Comparison of ENCODE assay signal across 12 mouse cellular contexts in genomic region chr12:114612108-114612507, GRCm38 (mm10).
DNase-seq lines count a peak whose midpoint lies in the region; ATAC-seq lines count a peak whose summit lies in the region.
"Had no signal": no experiment of that assay in that cellular context is flagged by ENCODE, and none has a peak within 500 bp of the region (broad histone marks: within the 10 kb centered on the region; RNA-seq: fewer than 3 reads in every experiment).

No protein-coding gene starts in this region.

- intact Hi-C loops in left cerebral cortex, postnatal 4 days (cut with DNase I) = no loop called here

- peak; percentile 67 for ATAC-seq in CD4-positive, CD25-positive, alpha-beta regulatory T cell, adult 4 months
- ATAC-seq in granulocyte monocyte progenitor cell, adult 5-6 weeks (replicated peaks; ENCODE audit: poor library complexity, severe bottlenecking) = peak; percentile 62
- ATAC-seq: forebrain, embryonic 14.5 days; intestine, embryonic 15.5 days had no signal

- peak; percentile 57 for DNase-seq in naive thymus-derived CD4-positive, alpha-beta T cell, adult 2 months (ENCODE audit: low read depth)
- DNase-seq in thymus, postnatal 25 days = peak; percentile 75
- no peak for DNase-seq in left cerebral cortex, postnatal 4 days
- no peak for DNase-seq in frontal cortex, postnatal 36 days (ENCODE audit: low spot score in 2 of 2)
- no peak for DNase-seq in embryo, embryonic 9.5 days (ENCODE audit: extremely low spot score)
- DNase-seq: cerebellum, adult 8-10 months; gastrocnemius, postnatal 36 days; lung, adult 18-20 months had no signal

Comparison
In these comparisons a context has a peak if more than half of its experiments do, and no peak if none do; other contexts are left out.
1. DNase-seq: peak in naive thymus-derived CD4-positive, alpha-beta T cell, adult 2 months (single experiment) and thymus, postnatal 25 days (single experiment); none in left cerebral cortex, postnatal 4 days (single experiment), frontal cortex, postnatal 36 days (0 of 2) and embryo, embryonic 9.5 days (single experiment).